Mouse (Mus musculus) liver, postnatal 0 days (tissue): ENCODE data around the gene Olfr1443. TPM values are rescaled to one million over a fixed set of nuclear protein-coding genes. Genes with fewer than 3 reads are reported as not detected.
"Not testable (repeated sequence)": the region's sequence is repeated elsewhere in the genome, so short reads cannot be mapped to it uniquely, and the experiment has no call there.

Experiments used
- ATAC-seq: fragments of 200-750 bp; cut with Nextera tagmentation; 2 replicates; pipeline ENCODE4 v1.8.0; 2017; ENCODE audit warnings: mild to moderate bottlenecking, moderate library complexity
- DNase-seq: peaks from one replicate; pipeline ENCODE4 v3.0.0-alpha.2; 2016
- H3K27ac ChIP-seq: fragments of 300-500 bp; sonication (generic); 2 replicates; pipeline ENCODE4 v1.5.1; 2014; ENCODE audit warnings: antibody characterized with exemption, moderate library complexity, mild to moderate bottlenecking, low read depth
- H3K27me3 ChIP-seq: fragments of 300-500 bp; sonication (generic); 2 replicates; pipeline ENCODE4 v1.6.1; 2014; ENCODE audit warnings: low read length, control low read depth, mixed read lengths; ENCODE audit not compliant: insufficient read depth
- H3K36me3 ChIP-seq: fragments of 300-500 bp; sonication (generic); replicated peaks from 2 replicates; pipeline ENCODE4 v1.6.1; 2014; ENCODE audit warnings: mild to moderate bottlenecking, control low read depth, low read length, moderate library complexity, mixed read lengths; ENCODE audit not compliant: insufficient read depth
- H3K4me1 ChIP-seq: fragments of 300-500 bp; sonication (generic); 2 replicates; pipeline ENCODE4 v1.6.1; 2014; ENCODE audit warnings: antibody characterized with exemption, mild to moderate bottlenecking, control low read depth; ENCODE audit not compliant: insufficient read depth
- H3K4me2 ChIP-seq: fragments of 300-500 bp; sonication (generic); 2 replicates; pipeline ENCODE4 v1.6.1; 2014; ENCODE audit warnings: low read depth, mild to moderate bottlenecking, low read length, moderate library complexity, mixed read lengths
- H3K4me3 ChIP-seq: fragments of 300-500 bp; sonication (generic); 2 replicates; pipeline ENCODE4 v1.5.1; 2014; ENCODE audit warnings: low read depth, low read length
- H3K9ac ChIP-seq: fragments of 300-500 bp; sonication (generic); replicated peaks from 2 replicates; pipeline ENCODE4 v1.6.1; 2014; ENCODE audit warnings: mild to moderate bottlenecking, moderate library complexity
- H3K9me3 ChIP-seq: fragments of 300-500 bp; sonication (generic); 2 replicates; pipeline ENCODE4 v1.6.1; 2016; ENCODE audit warnings: mild to moderate bottlenecking, control low read depth, low read length, mixed read lengths
- CTCF ChIP-seq: sonication (generic); IDR thresholded peaks from 2 replicates; pipeline ENCODE4 v1.5.1; 2016; ENCODE audit warnings: antibody characterized with exemption, low read depth
- EP300 ChIP-seq: IDR thresholded peaks from 2 replicates; pipeline ENCODE4 v1.6.1; 2016; ENCODE audit warnings: antibody characterized with exemption, low read depth, mild to moderate bottlenecking
- WGBS: fragments of 180-500 bp; shearing (Covaris S2); extraction: QIAGEN DNeasy Blood & Tissue Kit; methylation state at CpG from one replicate; pipeline ENCODE4 v1.1.7; 2014; ENCODE audit not compliant: insufficient replicate concordance; 5-methylcytosine and 5-hydroxymethylcytosine counted together
- polyA plus RNA-seq: library from polyadenylated mRNA; unstranded; fragments of >200 nt; fragmentation: Nextera tagmentation; extraction: Ambion mirVana; gene quantifications from 2 replicates; pipeline ENCODE4 v1.2.1, GENCODE M21; 2015

The Olfr1443 gene
- polyA plus RNA-seq, 1 experiment from 2014 or later: not detected

DNA sequence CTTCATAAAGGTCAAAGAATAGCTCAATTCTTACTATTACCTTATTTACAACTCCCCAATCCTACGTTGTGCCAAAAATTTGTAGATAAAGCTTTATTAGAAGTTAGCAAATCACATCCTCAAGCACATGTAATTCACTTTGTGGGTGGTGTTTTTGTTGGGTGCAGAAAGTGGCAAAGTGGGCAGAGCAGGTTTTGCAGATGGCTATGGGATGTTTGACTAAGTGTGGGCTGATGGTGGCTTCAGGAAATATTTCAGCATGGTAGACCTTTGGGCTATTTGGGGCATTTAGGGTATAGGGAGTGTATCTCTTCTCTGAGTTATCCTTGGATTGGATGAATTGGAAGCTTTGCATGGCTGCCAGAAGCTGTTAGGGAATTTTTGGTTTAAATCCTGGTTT lies 11.8 kb upstream of the Olfr1443 start:
- DNase-seq (no peak), ATAC-seq (no peak)
- TF ChIP-seq CTCF: no peak
- TF ChIP-seq EP300: no peak
- Histone ChIP-seq H3K4me1 (no peaks in the 10 kb centered on the region), H3K27me3 (no peaks in the 10 kb centered on the region), H3K36me3 (no peaks in the 10 kb centered on the region), H3K4me3 (no peak overlapping the region), H3K4me2 (no peak overlapping the region), H3K27ac (no peak overlapping the region), H3K9ac (no peak overlapping the region), H3K9me3 (peaks cover 7% of the 10 kb centered on the region)
- WGBS: 73% methylated on average over 1 of the region's 1 CpGs

DNA sequence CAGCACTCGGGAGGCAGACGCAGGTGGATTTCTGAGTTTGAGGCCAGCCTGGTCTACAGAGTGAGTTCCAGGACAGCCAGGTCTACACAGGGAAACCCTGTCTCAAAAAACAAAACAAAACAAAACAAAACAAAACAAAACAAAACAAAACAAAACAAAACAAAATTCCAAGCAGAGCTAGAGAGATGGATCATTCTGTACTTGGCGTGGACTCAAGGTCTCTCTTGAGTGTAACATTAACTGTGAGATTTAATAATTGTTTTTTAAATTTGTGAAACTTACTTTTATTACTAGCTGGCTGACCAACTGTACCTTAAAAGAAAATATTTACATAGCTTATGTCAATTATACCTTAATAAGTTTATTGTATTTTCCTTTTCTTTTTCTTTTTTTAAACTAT lies 9.3 kb upstream of the Olfr1443 start:
- H3K9ac ChIP-seq, ATAC-seq, DNase-seq, H3K4me3 ChIP-seq, H3K27ac ChIP-seq, H3K36me3 ChIP-seq, H3K9me3 ChIP-seq, H3K27me3 ChIP-seq, H3K4me2 ChIP-seq, H3K4me1 ChIP-seq: not testable (repeated sequence)
- 90% methylated on average over 3 of the region's 3 CpGs for WGBS

DNA sequence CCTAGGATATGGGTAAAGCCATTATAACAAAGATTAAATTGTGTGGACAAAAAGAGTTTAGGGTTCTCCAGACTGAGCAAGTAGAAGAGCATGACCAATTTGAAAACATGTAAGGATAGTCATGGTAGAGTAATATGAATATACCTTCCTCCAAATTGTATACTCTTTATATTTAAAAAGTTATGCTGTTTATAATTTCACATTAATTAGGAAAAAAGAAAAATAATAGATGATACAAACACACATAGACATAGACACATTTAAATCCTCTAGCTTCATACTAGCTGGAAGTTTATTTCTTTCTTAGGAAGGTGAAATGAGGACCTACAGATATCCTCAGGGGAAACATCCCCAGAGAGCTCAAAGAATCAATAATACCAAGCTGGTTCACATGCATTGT lies 7.8 kb upstream of the Olfr1443 start, which contains the start of gene Olfr1442:
Gene Olfr1442 (plus strand): TSS at position 301 of the 400 bp plus-strand sequence.
- no peaks in the 10 kb centered on the region for H3K4me1 ChIP-seq
- no peak for ATAC-seq
- H3K4me2 ChIP-seq: no peak within 1 kb of the TSS
- no peaks in the 10 kb centered on the region for H3K27me3 ChIP-seq
- no peaks in the 10 kb centered on the region for H3K36me3 ChIP-seq
- H3K4me3 ChIP-seq: no peak within 1 kb of the TSS
- TF ChIP-seq CTCF: no peak
- TF ChIP-seq EP300: no peak
- no peaks in the 10 kb centered on the region for H3K9me3 ChIP-seq
- DNase-seq: no peak
- no peak within 1 kb of the TSS for H3K27ac ChIP-seq
- no peak within 1 kb of the TSS for H3K9ac ChIP-seq

DNA sequence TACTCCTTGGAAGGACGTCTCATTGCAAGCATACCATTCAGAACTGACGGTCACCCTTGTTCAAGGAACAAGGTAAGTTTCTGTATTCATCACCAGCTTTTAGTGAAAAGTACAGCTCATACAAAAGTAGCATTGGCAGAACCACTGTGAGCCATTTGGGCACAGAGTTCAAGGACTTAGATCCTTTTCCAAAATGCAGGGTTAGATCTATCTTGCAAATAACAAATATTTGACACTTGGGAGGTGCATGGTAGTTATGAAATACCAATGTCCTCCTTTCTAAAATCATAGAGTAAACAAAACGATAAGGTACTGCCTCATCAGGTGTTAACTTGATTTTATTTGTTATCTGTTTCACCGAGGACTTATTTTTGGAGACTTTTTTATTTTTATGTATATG lies 6.9 kb upstream of the Olfr1443 start:
- DNase-seq (no peak), ATAC-seq (no peak)
- no peak overlapping the region for H3K27ac ChIP-seq
- no peak overlapping the region for H3K4me3 ChIP-seq
- no peak overlapping the region for H3K9ac ChIP-seq
- H3K27me3 ChIP-seq: no peaks in the 10 kb centered on the region
- H3K9me3 ChIP-seq: no peaks in the 10 kb centered on the region
- 71% methylated on average over 4 of the region's 4 CpGs for WGBS
- no peaks in the 10 kb centered on the region for H3K4me1 ChIP-seq
- no peak overlapping the region for H3K4me2 ChIP-seq
- no peaks in the 10 kb centered on the region for H3K36me3 ChIP-seq
- TF ChIP-seq CTCF (no peak), EP300 (no peak)

DNA sequence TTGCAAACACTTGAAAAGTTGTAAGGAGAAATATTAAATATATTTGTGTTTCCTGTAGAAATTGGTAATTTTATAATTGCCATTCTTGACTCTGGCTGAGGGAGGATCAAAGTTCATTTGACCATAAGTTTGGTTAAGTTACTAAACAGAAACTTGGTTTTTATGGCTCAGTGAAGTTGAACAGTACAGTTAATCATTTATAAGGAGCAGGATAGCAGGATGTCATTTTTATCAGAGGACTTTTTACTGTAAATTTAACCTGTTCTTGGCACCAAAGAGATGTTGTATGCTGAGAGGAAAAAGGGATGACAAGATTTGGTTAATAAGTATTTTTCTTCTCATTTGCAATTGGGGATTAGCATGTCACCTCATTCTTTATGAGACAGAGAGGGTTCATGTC lies 6.7 kb downstream of the Olfr1443 start:
- no peak overlapping the region for H3K27ac ChIP-seq
- no peak overlapping the region for H3K4me3 ChIP-seq
- H3K4me2 ChIP-seq: no peak overlapping the region
- H3K9ac ChIP-seq: no peak overlapping the region
- no peak for DNase-seq
- H3K9me3 ChIP-seq: no peaks in the 10 kb centered on the region
- no peaks in the 10 kb centered on the region for H3K4me1 ChIP-seq
- no peaks in the 10 kb centered on the region for H3K36me3 ChIP-seq
- no peak for ATAC-seq
- TF ChIP-seq CTCF (no peak), EP300 (no peak)
- no peaks in the 10 kb centered on the region for H3K27me3 ChIP-seq

DNA sequence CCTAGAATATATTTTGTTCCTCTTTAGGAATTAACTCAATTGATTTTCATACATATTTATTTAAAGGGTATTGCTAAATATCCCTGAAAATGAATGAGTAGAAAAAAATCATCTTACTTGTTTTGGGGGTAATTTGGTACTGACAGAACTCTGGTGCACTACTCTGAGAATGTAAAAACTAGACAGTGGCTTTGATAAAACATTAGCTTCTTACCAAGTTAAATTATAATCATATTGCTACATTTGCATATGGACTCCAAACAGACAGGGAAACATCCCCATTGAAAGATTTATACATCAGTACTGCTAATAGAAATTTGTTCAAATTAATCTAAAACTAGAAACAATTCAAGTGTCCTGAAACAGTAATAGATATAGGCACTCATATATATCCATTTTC lies 7.3 kb downstream of the Olfr1443 start:
- Histone ChIP-seq H3K4me3 (no peak overlapping the region), H3K4me1 (no peaks in the 10 kb centered on the region), H3K27ac (no peak overlapping the region), H3K27me3 (no peaks in the 10 kb centered on the region), H3K9me3 (no peaks in the 10 kb centered on the region), H3K4me2 (no peak overlapping the region), H3K36me3 (no peaks in the 10 kb centered on the region), H3K9ac (no peak overlapping the region)
- no peak for TF ChIP-seq CTCF
- no peak for TF ChIP-seq EP300
- ATAC-seq: no peak
- no peak for DNase-seq

DNA sequence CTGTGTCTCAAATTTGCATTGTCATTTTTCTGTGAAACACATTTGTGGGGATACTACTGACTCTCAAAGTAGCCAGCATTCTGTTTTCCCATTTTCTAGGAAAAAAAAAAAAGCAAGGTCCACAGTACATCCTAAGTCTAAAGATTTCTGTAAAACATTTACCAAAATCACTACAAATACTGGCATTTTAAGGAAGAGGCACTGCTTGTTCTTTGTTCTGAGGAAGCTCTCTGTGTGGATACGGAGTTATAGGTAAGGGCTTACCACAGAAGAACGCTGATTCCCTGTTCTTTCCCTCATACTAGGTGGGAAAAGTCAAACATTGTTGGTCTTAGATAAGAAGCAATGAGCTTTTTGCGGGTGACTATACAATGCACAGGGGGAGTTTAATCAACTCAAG lies 17.7 kb downstream of the Olfr1443 start, which contains the start of gene Keg1:
Gene Keg1 (plus strand): TSS at position 197 of the 400 bp plus-strand sequence.
- no peaks in the 10 kb centered on the region for H3K36me3 ChIP-seq
- ATAC-seq (no peak), DNase-seq (no peak)
- H3K9ac ChIP-seq: no peak within 1 kb of the TSS
- TF ChIP-seq EP300: no peak
- no peak for TF ChIP-seq CTCF
- no peaks in the 10 kb centered on the region for H3K9me3 ChIP-seq
- no peak within 1 kb of the TSS for H3K4me3 ChIP-seq
- WGBS: 43% methylated on average over 3 of the region's 3 CpGs
- H3K27me3 ChIP-seq: no peaks in the 10 kb centered on the region
- no peaks in the 10 kb centered on the region; the same call in 1 of the 2 replicates for H3K4me1 ChIP-seq
- peak within 1 kb of the TSS; percentile 42; the same call in 1 of the 2 replicates for H3K4me2 ChIP-seq
- peak within 1 kb of the TSS; percentile 39; the same call in 1 of the 2 replicates for H3K27ac ChIP-seq
